Mouse (Mus musculus) ES-E14 (cell line): ENCODE measurements at regions not wholly inside any gene's neighbourhood (a gene's known extent, or its start where the extent isn't known, plus 50 kb on each side); places are given as distances from the start of the nearest gene placed in this dataset.

ENCODE experiments used
- DNase-seq: peaks from one replicate; pipeline ENCODE4 v3.0.0-alpha.2; 2013; ENCODE audit warnings: low read depth, low spot score
- H3K27ac ChIP-seq: 2 replicates; pipeline ENCODE4 v1.5.1; 2012; ENCODE audit warnings: low read depth, mild to moderate bottlenecking, low read length, moderate library complexity, mixed read lengths; ENCODE audit not compliant: poor library complexity, insufficient read depth, severe bottlenecking
- H3K36me3 ChIP-seq: 2 replicates; pipeline ENCODE4 v1.6.1; 2012; ENCODE audit warnings: mild to moderate bottlenecking, low read length, moderate library complexity, mixed read lengths; ENCODE audit not compliant: control insufficient read depth, poor library complexity, insufficient read depth, severe bottlenecking
- H3K4me1 ChIP-seq, 2 experiments: fragments of 150-350 bp in 1 of 2; sonication (generic) in 1 of 2; 2 replicates each; pipeline ENCODE4 v1.6.1; 2012; ENCODE audit warnings: low read length in 2 of 2, mild to moderate bottlenecking in 1 of 2, mixed read lengths in 1 of 2; ENCODE audit not compliant: control insufficient read depth in 2 of 2, insufficient read depth in 2 of 2, poor library complexity in 1 of 2
- H3K4me3 ChIP-seq, 2 experiments: fragments of 150-350 bp in 1 of 2; sonication (generic) in 1 of 2; 2 replicates each; pipeline ENCODE4 v1.5.1; 2012; ENCODE audit warnings: low read length in 2 of 2, low read depth in 1 of 2, mild to moderate bottlenecking in 1 of 2, mixed read lengths in 1 of 2; ENCODE audit not compliant: insufficient read depth in 1 of 2, poor library complexity in 1 of 2, severe bottlenecking in 1 of 2
- H3K9ac ChIP-seq: 2 replicates; pipeline ENCODE4 v1.6.1; 2012; ENCODE audit warnings: low read depth, mild to moderate bottlenecking, low read length, mixed read lengths; ENCODE audit not compliant: poor library complexity, insufficient read depth, severe bottlenecking
- H3K9me3 ChIP-seq: fragments of 150-350 bp; sonication (generic); 2 replicates; pipeline ENCODE4 v1.6.1; 2012; ENCODE audit warnings: low read depth, mild to moderate bottlenecking, low read length; ENCODE audit not compliant: control insufficient read depth, insufficient read depth
- CHD2 ChIP-seq: IDR thresholded peaks from 2 replicates; pipeline ENCODE4 v1.6.1; 2014; ENCODE audit warnings: mild to moderate bottlenecking, low read depth, low read length, inconsistent platforms
- HCFC1 ChIP-seq: IDR thresholded peaks from 2 replicates; pipeline ENCODE4 v1.6.1; 2012; ENCODE audit warnings: low read length, inconsistent platforms, borderline replicate concordance; ENCODE audit not compliant: insufficient read depth
- MAFK ChIP-seq: IDR thresholded peaks from 2 replicates; pipeline ENCODE4 v1.6.1; 2014; ENCODE audit warnings: mild to moderate bottlenecking, low read depth, low read length, inconsistent platforms; ENCODE audit not compliant: insufficient read depth
- ZC3H11A ChIP-seq: IDR thresholded peaks from 2 replicates; pipeline ENCODE4 v1.6.1; 2012; ENCODE audit warnings: low read depth, mild to moderate bottlenecking, inconsistent platforms, low read length, borderline replicate concordance
- ZNF384 ChIP-seq: IDR thresholded peaks from 2 replicates; pipeline ENCODE4 v1.6.1; 2012; ENCODE audit warnings: low read depth, low read length, inconsistent platforms
- in situ Hi-C, 2 experiments: fragments of 600-800 bp; cut with MboI; formaldehyde crosslinking; loops; one replicate each; pipeline ENCODE4 v1.15.1; 2025; ENCODE audit warnings: low sequenced_read_pairs in 2 of 2, inconsistent platforms in 1 of 2; ENCODE audit not compliant: unreplicated experiment in 2 of 2

DNA sequence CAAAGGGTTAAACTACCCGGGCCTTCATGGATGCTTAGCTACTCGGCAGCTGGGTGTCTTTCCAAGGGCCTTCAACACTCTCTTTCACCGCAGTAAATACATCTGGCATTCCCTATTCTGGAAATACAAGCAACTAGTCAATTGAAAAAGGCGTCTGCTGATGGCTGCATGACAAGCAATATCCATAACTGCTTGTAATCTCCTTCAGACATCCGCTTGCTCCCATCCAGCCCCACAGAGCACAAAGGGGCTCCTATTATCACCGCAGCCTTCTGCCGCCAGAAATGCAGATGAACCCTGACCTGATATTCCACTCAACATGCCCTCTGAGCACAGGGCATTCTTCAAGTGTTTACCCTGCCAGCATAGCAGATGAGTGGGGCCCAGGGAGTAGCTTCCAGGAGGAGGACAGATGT is 325.7 kb upstream of the 4931429L15Rik start:
- DNase-seq: no peak
- no peak overlapping the region for H3K27ac ChIP-seq
- no peak for TF ChIP-seq MAFK
- TF ChIP-seq ZNF384: no peak
- TF ChIP-seq ZC3H11A: no peak
- TF ChIP-seq HCFC1: no peak
- no peak for TF ChIP-seq CHD2

DNA sequence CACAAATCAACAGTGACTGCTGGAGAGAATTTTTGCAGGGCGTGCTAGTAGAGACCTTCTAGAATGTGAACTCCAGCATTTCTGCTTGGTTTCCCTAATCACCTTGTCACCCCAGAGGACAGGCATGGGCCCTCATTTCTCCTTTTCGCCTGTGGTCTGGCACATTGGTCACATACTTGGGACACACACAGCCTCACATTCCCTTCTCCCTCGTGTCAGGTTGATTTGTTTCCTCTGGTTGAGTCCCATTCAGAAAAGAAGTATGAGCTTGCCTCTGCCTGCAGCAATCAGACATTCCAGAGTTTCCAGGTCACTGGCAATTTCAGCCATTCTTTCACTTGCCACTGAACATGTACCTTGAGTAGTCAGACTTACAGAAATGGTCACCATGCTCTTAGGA is 323.8 kb upstream of the 4931429L15Rik start:
- Histone ChIP-seq H3K36me3 (no peaks in the 10 kb centered on the region), H3K4me3 (no peak overlapping the region), H3K4me1 (no peaks in the 10 kb centered on the region), H3K27ac (no peak overlapping the region), H3K9ac (no peak overlapping the region), H3K9me3 (no peaks in the 10 kb centered on the region)
- in situ Hi-C loops: no loop called here
- TF ChIP-seq MAFK (no peak), ZC3H11A (no peak), HCFC1 (no peak), ZNF384 (no peak)
- DNase-seq: no peak

More for the DNA sequence above, 325.7 kb upstream of the 4931429L15Rik start:
- in situ Hi-C loops: no loop called here
- Histone ChIP-seq H3K36me3 (no peaks in the 10 kb centered on the region), H3K9ac (no peak overlapping the region), H3K4me1 (no peaks in the 10 kb centered on the region), H3K9me3 (no peaks in the 10 kb centered on the region), H3K4me3 (no peak overlapping the region)

DNA sequence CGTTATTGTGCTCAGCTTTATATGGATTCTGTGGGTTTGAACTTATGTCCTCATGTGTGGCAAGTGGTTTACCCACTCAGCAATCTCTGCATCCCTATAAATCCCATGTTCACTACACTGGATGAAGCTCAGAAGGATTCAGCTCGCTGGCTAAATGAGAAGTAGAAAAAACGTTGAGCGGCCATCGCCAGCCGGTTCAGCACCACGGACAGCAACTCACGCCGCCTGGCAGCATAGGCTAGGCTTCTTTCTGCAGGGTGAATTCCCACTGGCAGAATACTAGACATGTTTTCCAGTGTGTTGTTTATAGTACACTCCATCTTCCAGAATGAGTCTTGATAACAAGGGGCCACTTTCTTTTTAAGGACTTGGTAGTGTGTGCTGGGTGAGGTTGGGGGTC is 322.9 kb upstream of the 4931429L15Rik start:
- H3K4me3 ChIP-seq: no peak overlapping the region
- no peak overlapping the region for H3K9ac ChIP-seq
- H3K36me3 ChIP-seq: no peaks in the 10 kb centered on the region
- in situ Hi-C loops: no loop called here
- peak; percentile 36 for DNase-seq
- no peaks in the 10 kb centered on the region for H3K9me3 ChIP-seq
- TF ChIP-seq CHD2: no peak
- TF ChIP-seq HCFC1: no peak
- no peak for TF ChIP-seq MAFK
- peak; percentile 57; the same call in 1 of the 2 replicates for TF ChIP-seq ZNF384
- TF ChIP-seq ZC3H11A: no peak
- no peak overlapping the region for H3K27ac ChIP-seq
- H3K4me1 ChIP-seq: no peaks in the 10 kb centered on the region

DNA sequence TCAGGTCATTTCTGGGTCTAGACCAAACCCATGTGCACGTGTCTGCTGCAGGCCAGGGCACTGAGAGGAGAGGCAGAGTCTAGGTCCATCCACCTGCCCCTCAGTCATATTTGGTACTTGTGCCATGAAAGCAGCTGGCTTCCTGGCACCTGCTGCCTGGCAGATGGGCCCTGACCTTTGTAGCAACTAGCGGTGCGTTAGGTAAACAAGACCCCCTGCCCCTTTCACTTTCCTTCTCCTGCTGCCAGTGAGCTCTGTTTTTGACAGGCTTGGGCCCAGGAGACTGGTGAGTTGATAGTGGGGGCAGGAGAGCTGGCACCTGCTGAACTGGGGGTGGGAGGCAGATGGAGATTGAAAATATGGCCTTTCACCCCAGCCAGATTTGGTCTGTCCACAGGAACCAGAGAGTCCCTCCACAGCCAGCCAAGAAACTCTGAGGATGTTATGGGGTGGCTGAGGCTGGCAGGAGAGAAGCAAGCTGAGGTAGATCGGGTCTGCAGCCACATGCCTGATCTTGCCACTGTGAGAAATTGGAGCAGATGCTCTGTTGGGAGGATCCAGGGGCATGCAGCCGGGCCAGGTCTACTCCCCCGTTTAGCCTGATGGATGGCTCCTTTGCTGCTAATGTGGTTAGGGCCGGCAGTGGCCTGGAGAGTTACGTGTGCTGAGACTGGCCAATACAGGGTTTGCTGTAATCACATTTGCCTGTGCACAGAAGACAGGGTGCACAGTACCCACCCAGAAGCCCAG is 316.6 kb upstream of the 4931429L15Rik start:
- no peak for DNase-seq
- no peaks in the 10 kb centered on the region for H3K4me1 ChIP-seq
- in situ Hi-C loops: no loop called here
- no peak overlapping the region for H3K27ac ChIP-seq
- TF ChIP-seq CHD2 (no peak), ZC3H11A (no peak), HCFC1 (no peak), MAFK (no peak), ZNF384 (no peak)
- H3K9ac ChIP-seq: no peak overlapping the region
- no peak overlapping the region for H3K4me3 ChIP-seq
- H3K9me3 ChIP-seq: no peaks in the 10 kb centered on the region
- no peaks in the 10 kb centered on the region for H3K36me3 ChIP-seq

DNA sequence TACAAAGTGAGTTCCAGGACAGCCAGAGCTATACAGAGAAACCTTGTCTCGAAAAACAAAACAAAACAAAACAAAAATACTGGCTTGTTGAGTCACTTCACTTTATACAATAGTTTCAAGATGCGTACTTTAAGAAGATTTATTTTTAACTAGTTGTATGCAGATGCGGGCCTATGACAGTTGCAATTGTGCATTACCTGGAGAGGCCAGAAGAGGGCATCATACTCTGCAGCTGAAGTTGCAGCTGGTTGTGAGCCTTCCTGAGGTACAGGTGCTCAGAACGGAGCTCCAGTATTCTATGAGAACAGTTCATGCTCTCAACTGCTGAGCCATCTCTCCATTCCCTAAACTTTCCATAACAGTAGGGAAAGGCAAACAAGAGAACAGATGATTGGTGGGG is 314.2 kb upstream of the 4931429L15Rik start:
- in situ Hi-C loops: no loop called here
- no peaks in the 10 kb centered on the region for H3K4me1 ChIP-seq
- no peaks in the 10 kb centered on the region for H3K36me3 ChIP-seq
- no peak overlapping the region for H3K9ac ChIP-seq
- H3K27ac ChIP-seq: no peak overlapping the region
- H3K4me3 ChIP-seq: no peak overlapping the region
- H3K9me3 ChIP-seq: no peaks in the 10 kb centered on the region
- peak; percentile 52; the same call in 1 of the 2 replicates for TF ChIP-seq ZC3H11A
- TF ChIP-seq HCFC1: no peak
- DNase-seq: peak; percentile 44
